Mouse (Mus musculus) lung, postnatal 0 days (tissue): ENCODE data around the gene Nav1. TPM values are rescaled to one million over a fixed set of nuclear protein-coding genes. Genes with fewer than 3 reads are reported as not detected.

Source experiments
- ATAC-seq: fragments of 200-750 bp; cut with Nextera tagmentation; 2 replicates; pipeline ENCODE4 v1.8.0; 2017; ENCODE audit warnings: moderate library complexity
- DNase-seq: peaks from one replicate; pipeline ENCODE4 v3.0.0-alpha.2; 2016; ENCODE audit warnings: low spot score
- H3K27ac ChIP-seq: fragments of 300-500 bp; sonication (generic); 2 replicates; pipeline ENCODE4 v1.5.1; 2014; ENCODE audit warnings: antibody characterized with exemption, mild to moderate bottlenecking, low read length, mixed read lengths
- H3K27me3 ChIP-seq: fragments of 300-500 bp; sonication (generic); replicated peaks from 2 replicates; pipeline ENCODE4 v1.6.1; 2014; ENCODE audit warnings: low read length, mixed read lengths; ENCODE audit not compliant: insufficient read depth
- H3K36me3 ChIP-seq: fragments of 300-500 bp; sonication (generic); 2 replicates; pipeline ENCODE4 v1.6.1; 2014; ENCODE audit warnings: low read length, mixed read lengths; ENCODE audit not compliant: insufficient read depth
- H3K4me1 ChIP-seq: fragments of 300-500 bp; sonication (generic); 2 replicates; pipeline ENCODE4 v1.6.1; 2014; ENCODE audit warnings: antibody characterized with exemption, low read depth, low read length, mixed read lengths; ENCODE audit not compliant: insufficient read depth
- H3K4me2 ChIP-seq: fragments of 300-500 bp; sonication (generic); replicated peaks from 2 replicates; pipeline ENCODE4 v1.6.1; 2014; ENCODE audit warnings: low read depth, mild to moderate bottlenecking, low read length, moderate library complexity, mixed read lengths
- H3K4me3 ChIP-seq: fragments of 300-500 bp; sonication (generic); 2 replicates; pipeline ENCODE4 v1.5.1; 2014; ENCODE audit warnings: low read depth, low read length
- H3K9ac ChIP-seq: fragments of 300-500 bp; sonication (generic); replicated peaks from 2 replicates; pipeline ENCODE4 v1.6.1; 2014; ENCODE audit warnings: low read depth, mild to moderate bottlenecking
- H3K9me3 ChIP-seq: fragments of 300-500 bp; sonication (generic); 2 replicates; pipeline ENCODE4 v1.6.1; 2016; ENCODE audit warnings: low read length, mixed read lengths
- CTCF ChIP-seq: IDR thresholded peaks from 2 replicates; pipeline ENCODE4 v1.5.1; 2016; ENCODE audit warnings: antibody characterized with exemption, mild to moderate bottlenecking
- EP300 ChIP-seq: IDR thresholded peaks from 2 replicates; pipeline ENCODE4 v1.6.1; 2016; ENCODE audit warnings: antibody characterized with exemption, mild to moderate bottlenecking, control low read depth
- WGBS: fragments of 180-500 bp; shearing (Covaris S2); extraction: QIAGEN DNeasy Blood & Tissue Kit; methylation state at CpG from one replicate; pipeline ENCODE4 v1.1.7; 2014; 5-methylcytosine and 5-hydroxymethylcytosine counted together
- polyA plus RNA-seq: library from polyadenylated mRNA; unstranded; fragments of >200 nt; fragmentation: Nextera tagmentation; extraction: Ambion mirVana; gene quantifications from 2 replicates; pipeline ENCODE4 v1.2.1, GENCODE M21; 2015

Nav1 gene
- polyA plus RNA-seq, 1 experiment from 2014 or later = 5.7 TPM

DNA sequence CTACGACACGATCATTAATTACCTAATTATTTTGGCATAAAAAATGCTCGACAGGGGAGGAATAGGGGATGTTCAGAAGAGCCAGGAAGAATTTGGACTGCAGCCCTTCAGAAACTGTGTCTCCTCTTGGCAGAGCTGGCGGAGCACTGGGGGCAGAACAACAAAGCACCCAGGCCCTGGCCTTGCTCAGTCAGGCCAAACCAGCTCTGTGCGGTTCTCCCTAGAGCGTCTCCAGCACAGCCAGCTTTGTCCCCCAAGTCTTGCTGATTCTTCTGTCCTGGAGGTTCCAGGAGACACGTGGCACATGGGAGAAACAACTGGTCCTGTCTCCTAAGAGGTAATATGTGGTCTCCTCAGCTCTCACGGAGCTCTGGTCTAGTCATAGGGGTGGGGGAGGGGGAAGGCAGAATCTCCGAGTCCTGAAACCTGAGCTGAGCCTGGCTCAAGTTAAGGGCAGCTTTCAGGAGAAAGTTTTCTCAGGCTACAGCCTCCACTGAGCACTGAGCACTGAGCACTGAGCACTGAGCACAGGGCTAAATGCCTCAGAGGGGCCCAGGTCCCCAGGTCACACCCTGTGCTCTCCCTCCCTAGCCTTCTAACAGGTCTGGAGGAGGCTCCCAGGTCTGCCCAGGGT, 43.2 kb downstream of the Nav1 start:
- H3K4me1 ChIP-seq = 0 out of 2 replicates have a peak, but pooled peaks cover 5% of the 10 kb centered on the region

DNA sequence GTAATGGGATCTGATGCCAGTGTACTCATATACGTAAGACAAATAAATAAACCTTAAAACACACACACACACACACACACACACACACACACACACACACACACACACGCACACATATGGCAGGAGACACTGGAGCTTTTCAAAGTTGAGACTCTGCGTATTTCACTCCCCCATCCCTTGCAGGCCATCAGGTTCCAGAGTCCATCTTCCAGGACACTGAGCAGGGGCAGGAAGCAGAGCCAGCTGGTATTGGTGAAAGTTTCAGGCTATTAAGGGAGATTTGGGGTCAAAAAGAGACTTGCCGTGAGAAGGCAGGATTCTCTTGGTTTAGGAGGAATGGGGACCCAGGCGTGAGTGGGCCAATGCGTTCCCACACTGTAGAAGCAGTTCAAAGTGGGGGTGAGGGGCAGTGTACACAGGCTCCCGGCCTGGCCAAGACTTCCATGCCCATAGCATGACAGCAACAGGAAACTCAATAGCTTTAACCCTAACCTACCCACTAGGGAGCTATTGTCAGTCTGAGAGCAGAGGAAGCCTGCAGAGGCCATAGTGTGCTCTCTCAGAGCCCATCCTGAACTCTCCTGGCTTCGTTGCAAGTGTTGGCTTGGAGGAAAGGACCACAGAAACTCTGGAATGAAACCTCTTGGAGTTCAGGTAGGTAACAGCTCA, 44.0 kb downstream of the Nav1 start:
- H3K27me3 ChIP-seq = no peaks in the 10 kb centered on the region
- no peak overlapping the region for H3K27ac ChIP-seq
- H3K4me3 ChIP-seq = no peak overlapping the region
- no peak for DNase-seq
- 0 out of 2 replicates have a peak, but pooled peaks cover 5% of the 10 kb centered on the region for H3K4me1 ChIP-seq
- H3K36me3 ChIP-seq = no peaks in the 10 kb centered on the region; the same call in 1 of the 2 replicates
- TF ChIP-seq EP300 = no peak
- TF ChIP-seq CTCF = no peak
- no peak overlapping the region for H3K4me2 ChIP-seq
- no peaks in the 10 kb centered on the region for H3K9me3 ChIP-seq
- no peak overlapping the region for H3K9ac ChIP-seq
- WGBS = 54% methylated on average over 8 of the region's 8 CpGs
- ATAC-seq = peak; percentile 27; the same call in 1 of the 2 replicates

More for the DNA sequence above, 43.2 kb downstream of the Nav1 start:
- DNase-seq (no peak), ATAC-seq (peak; percentile 24; the same call in 1 of the 2 replicates)
- Histone ChIP-seq H3K9me3 (no peaks in the 10 kb centered on the region), H3K4me3 (no peak overlapping the region), H3K36me3 (no peaks in the 10 kb centered on the region; the same call in 1 of the 2 replicates), H3K9ac (no peak overlapping the region), H3K4me2 (no peak overlapping the region), H3K27ac (no peak overlapping the region), H3K27me3 (no peaks in the 10 kb centered on the region)
- TF ChIP-seq CTCF (no peak), EP300 (no peak)
- 22% methylated on average over 9 of the region's 9 CpGs for WGBS

GRCm38 (mm10) chr1:135562115-135562514, 45.0 kb downstream of the Nav1 start:
- Histone ChIP-seq H3K36me3 (no peaks in the 10 kb centered on the region; the same call in 1 of the 2 replicates), H3K4me2 (no peak overlapping the region), H3K9me3 (no peaks in the 10 kb centered on the region), H3K27ac (no peak overlapping the region), H3K4me3 (no peak overlapping the region), H3K9ac (no peak overlapping the region), H3K27me3 (no peaks in the 10 kb centered on the region), H3K4me1 (0 out of 2 replicates have a peak, but pooled peaks cover 5% of the 10 kb centered on the region)
- TF ChIP-seq EP300 = no peak
- no peak for TF ChIP-seq CTCF
- ATAC-seq (peak; percentile 37; the same call in 1 of the 2 replicates), DNase-seq (no peak)
- WGBS = 12% methylated on average over 4 of the region's 4 CpGs

DNA sequence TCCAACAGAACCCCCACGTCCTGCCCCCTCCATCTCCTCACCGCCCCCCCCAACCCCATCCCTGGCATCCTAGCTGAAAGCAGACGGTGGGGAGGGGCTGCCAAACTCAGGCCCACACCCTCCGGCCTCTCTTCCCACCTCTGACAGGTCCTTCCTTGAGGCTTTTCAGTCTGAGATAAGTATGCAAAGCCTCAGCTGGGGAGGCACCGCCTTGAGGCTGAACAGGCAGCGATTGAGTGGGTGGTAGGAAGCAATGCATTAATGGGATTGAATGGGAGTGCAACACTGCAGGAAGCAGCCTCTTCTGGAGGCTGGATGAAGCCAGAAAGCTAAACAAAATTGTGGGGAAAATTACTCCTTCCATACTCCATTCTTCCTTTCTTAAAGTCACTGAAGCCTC, 45.8 kb downstream of the Nav1 start:
- WGBS = 32% methylated on average over 6 of the region's 6 CpGs
- TF ChIP-seq EP300 (no peak), CTCF (no peak)
- H3K4me3 ChIP-seq = no peak overlapping the region
- H3K36me3 ChIP-seq = no peaks in the 10 kb centered on the region; the same call in 1 of the 2 replicates
- no peaks in the 10 kb centered on the region for H3K27me3 ChIP-seq
- ATAC-seq (peak; percentile 6; the same call in 1 of the 2 replicates), DNase-seq (no peak)
- H3K27ac ChIP-seq = no peak overlapping the region
- H3K4me1 ChIP-seq = 0 out of 2 replicates have a peak, but pooled peaks cover 5% of the 10 kb centered on the region
- no peak overlapping the region for H3K9ac ChIP-seq
- H3K4me2 ChIP-seq = no peak overlapping the region
- no peaks in the 10 kb centered on the region for H3K9me3 ChIP-seq

DNA sequence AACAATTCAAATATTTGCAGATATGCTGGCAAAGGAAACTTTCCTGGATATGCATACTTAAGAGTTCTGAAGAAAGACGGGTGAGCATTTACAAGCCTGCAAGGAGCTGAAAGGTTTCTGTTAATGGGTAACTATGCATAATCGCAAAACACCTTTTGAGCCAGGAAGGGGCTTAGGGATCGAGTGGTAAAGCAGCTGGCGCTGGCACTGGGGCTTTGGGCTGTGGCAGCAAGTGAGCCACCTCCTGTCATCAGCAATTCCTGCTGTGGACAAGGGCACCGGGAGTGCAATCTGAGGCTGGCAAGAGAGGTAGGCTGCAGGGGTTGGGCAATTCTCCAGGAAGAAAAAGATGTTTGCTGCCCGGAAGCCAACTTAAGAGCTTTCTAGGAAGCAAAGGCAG, 49.1 kb downstream of the Nav1 start:
- H3K4me2 ChIP-seq = no peak overlapping the region
- no peaks in the 10 kb centered on the region for H3K36me3 ChIP-seq
- no peaks in the 10 kb centered on the region for H3K9me3 ChIP-seq
- H3K4me1 ChIP-seq = no peaks in the 10 kb centered on the region
- TF ChIP-seq CTCF (no peak), EP300 (no peak)
- peak; percentile 23; the same call in 1 of the 2 replicates for ATAC-seq
- no peaks in the 10 kb centered on the region for H3K27me3 ChIP-seq
- peak; percentile 33 for DNase-seq
- H3K27ac ChIP-seq = no peak overlapping the region
- H3K9ac ChIP-seq = no peak overlapping the region
- no peak overlapping the region for H3K4me3 ChIP-seq
- WGBS = 37% methylated on average over 6 of the region's 6 CpGs

- no peak for ATAC-seq
- Histone ChIP-seq H3K4me2 (no peak overlapping the region), H3K27me3 (no peaks in the 10 kb centered on the region), H3K9me3 (no peaks in the 10 kb centered on the region), H3K36me3 (no peaks in the 10 kb centered on the region), H3K4me3 (no peak overlapping the region), H3K4me1 (no peaks in the 10 kb centered on the region), H3K9ac (no peak overlapping the region), H3K27ac (no peak overlapping the region)
- TF ChIP-seq CTCF = no peak
- TF ChIP-seq EP300 = no peak
- WGBS = 79% methylated on average over 8 of the region's 8 CpGs
- DNase-seq = no peak
Measured at GRCm38 (mm10) chr1:135555885-135556284, 51.2 kb downstream of the Nav1 start.
